7 mouse cellular contexts compared by ENCODE assay signal in genomic region chr10:120744441-120745137, GRCm38 (mm10).
DNase-seq lines count a peak whose midpoint lies in the region; ATAC-seq and TF ChIP-seq lines count a peak whose summit lies in the region.

No protein-coding gene starts in this region.

- ATAC-seq in lung, postnatal 0 days = no peak
- ATAC-seq in forebrain, embryonic 15.5 days (replicated peaks) = peak; percentile 70
- ATAC-seq in liver, embryonic 14.5 days (ENCODE audit: insufficient read depth) = no peak
- no peak for ATAC-seq in stomach, postnatal 0 days (ENCODE audit: low FRiP score, low TSS enrichment)
- ATAC-seq in cerebellum, adult (ENCODE audit: insufficient number of reproducible peaks, low FRiP score, low TSS enrichment) = no peak

- H3K4me1 ChIP-seq in lung, postnatal 0 days (ENCODE audit: insufficient read depth, low read depth, low read length) = no peaks in the 10 kb centered on the region
- H3K4me1 ChIP-seq in forebrain, embryonic 15.5 days = peaks cover 14% of the 10 kb centered on the region
- 0 out of 4 replicates have a peak, but pooled peaks cover 0 to 2% of the 10 kb centered on the region in 2 experiments for H3K4me1 ChIP-seq in liver, embryonic 14.5 days (replicated peaks; ENCODE audit: control insufficient read depth in 2 of 2, insufficient read depth in 2 of 2, low read length in 1 of 2)
- peaks cover 2% of the 10 kb centered on the region; the same call in 1 of the 2 replicates for H3K4me1 ChIP-seq in stomach, postnatal 0 days (replicated peaks; ENCODE audit: control insufficient read depth, insufficient read depth)

- H3K9ac ChIP-seq in lung, postnatal 0 days (replicated peaks; ENCODE audit: low read depth) = no peak overlapping the region
- H3K9ac ChIP-seq in forebrain, embryonic 15.5 days (replicated peaks) = peak overlapping the region; percentile 53
- H3K9ac ChIP-seq in liver, embryonic 14.5 days (replicated peaks) = no peak overlapping the region
- peak overlapping the region; percentile 5; the same call in 1 of the 2 replicates for H3K9ac ChIP-seq in stomach, postnatal 0 days (ENCODE audit: low read length)

- H3K4me3 ChIP-seq in lung, postnatal 0 days (ENCODE audit: low read depth, low read length) = peak overlapping the region; percentile 12; the same call in 1 of the 2 replicates
- H3K4me3 ChIP-seq in forebrain, embryonic 15.5 days = peak overlapping the region; percentile 45
- H3K4me3 ChIP-seq in liver, embryonic 14.5 days (ENCODE audit: insufficient read depth in 1 of 2, low read depth in 2 of 2, low read length in 2 of 2) = peak overlapping the region in 1 of 2 experiments; percentile 35; a peak in 2 of 4 replicates
- H3K4me3 ChIP-seq in stomach, postnatal 0 days (ENCODE audit: low read depth, low read length) = peak overlapping the region; percentile 31

- H3K9me3 ChIP-seq in lung, postnatal 0 days (ENCODE audit: low read length) = no peaks in the 10 kb centered on the region
- H3K9me3 ChIP-seq in forebrain, embryonic 15.5 days = no peaks in the 10 kb centered on the region
- H3K9me3 ChIP-seq in liver, embryonic 14.5 days (ENCODE audit: control insufficient read depth, low read length) = no peaks in the 10 kb centered on the region
- H3K9me3 ChIP-seq in stomach, postnatal 0 days (ENCODE audit: control insufficient read depth, low read length) = no peaks in the 10 kb centered on the region

- no peak overlapping the region for H3K27ac ChIP-seq in lung, postnatal 0 days (ENCODE audit: low read length)
- H3K27ac ChIP-seq in forebrain, embryonic 15.5 days (replicated peaks) = peak overlapping the region; percentile 53
- H3K27ac ChIP-seq in liver, embryonic 14.5 days = no peak overlapping the region
- no peak overlapping the region for H3K27ac ChIP-seq in stomach, postnatal 0 days (replicated peaks)

- peak overlapping the region; percentile 50 for H3K4me2 ChIP-seq in lung, postnatal 0 days (replicated peaks; ENCODE audit: low read depth, low read length)
- H3K4me2 ChIP-seq in forebrain, embryonic 15.5 days (replicated peaks) = peak overlapping the region; percentile 79
- H3K4me2 ChIP-seq in liver, embryonic 14.5 days (ENCODE audit: low read depth) = peak overlapping the region; percentile 47
- H3K4me2 ChIP-seq in stomach, postnatal 0 days (replicated peaks; ENCODE audit: low read depth) = peak overlapping the region; percentile 53

- TF ChIP-seq CTCF in lung, postnatal 0 days (IDR thresholded peaks at IDR 0.05) = no peak
- no peak for TF ChIP-seq CTCF in liver, embryonic 14.5 days (IDR thresholded peaks at IDR 0.05; ENCODE audit: low read depth)
- no peak for TF ChIP-seq CTCF in stomach, postnatal 0 days (IDR thresholded peaks at IDR 0.05; ENCODE audit: low read depth)

- no peaks in the 10 kb centered on the region for H3K27me3 ChIP-seq in lung, postnatal 0 days (replicated peaks; ENCODE audit: insufficient read depth, low read length)
- H3K27me3 ChIP-seq in forebrain, embryonic 15.5 days = 0 out of 2 replicates have a peak, but pooled peaks cover 3% of the 10 kb centered on the region
- no peaks in the 10 kb centered on the region for H3K27me3 ChIP-seq in liver, embryonic 14.5 days (ENCODE audit: control insufficient read depth, insufficient read depth, low read length)
- H3K27me3 ChIP-seq in stomach, postnatal 0 days (ENCODE audit: control insufficient read depth, insufficient read depth, low read length) = no peaks in the 10 kb centered on the region

- H3K36me3 ChIP-seq in lung, postnatal 0 days (ENCODE audit: insufficient read depth, low read length) = no peaks in the 10 kb centered on the region
- no peaks in the 10 kb centered on the region for H3K36me3 ChIP-seq in forebrain, embryonic 15.5 days
- H3K36me3 ChIP-seq in liver, embryonic 14.5 days (replicated peaks; ENCODE audit: control insufficient read depth, insufficient read depth, low read depth) = no peaks in the 10 kb centered on the region
- H3K36me3 ChIP-seq in stomach, postnatal 0 days (ENCODE audit: control insufficient read depth, insufficient read depth, low read length) = no peaks in the 10 kb centered on the region

- DNase-seq in lung, postnatal 0 days (ENCODE audit: low spot score) = no peak
- no peak for DNase-seq in lung, postnatal 4 days
- no peak for DNase-seq in liver, embryonic 14.5 days (ENCODE audit: low read depth in 3 of 3, low spot score in 3 of 3)
- no peak for DNase-seq in stomach, postnatal 0 days (ENCODE audit: low spot score)
- DNase-seq in thymus, postnatal 36 days = no peak

- WGBS in lung, postnatal 0 days = 12% methylated on average over 15 of the region's 15 CpGs
- WGBS in forebrain, embryonic 15.5 days = 2% methylated on average over 15 of the region's 15 CpGs
- 4% methylated on average over 15 of the region's 15 CpGs for WGBS in liver, embryonic 14.5 days (ENCODE audit: insufficient replicate concordance)
- WGBS in stomach, postnatal 0 days = 8% methylated on average over 14 of the region's 15 CpGs

- no peak for TF ChIP-seq EP300 in lung, postnatal 0 days (IDR thresholded peaks at IDR 0.05)
- TF ChIP-seq EP300 in liver, embryonic 14.5 days (IDR thresholded peaks at IDR 0.05; ENCODE audit: low read depth) = no peak
- TF ChIP-seq EP300 in stomach, postnatal 0 days (optimal IDR thresholded peaks at IDR 0.05) = no peak

Comparison
In these comparisons a context has a peak if more than half of its experiments do, and no peak if none do; other contexts are left out.
1. H3K9ac ChIP-seq: peak in forebrain, embryonic 15.5 days (single experiment) and stomach, postnatal 0 days (single experiment); none in lung, postnatal 0 days (single experiment) and liver, embryonic 14.5 days (single experiment).
2. Peak in every context shown above with its lines, with median percentiles within 50 percentile points of each other: H3K4me2 ChIP-seq.